Mouse (Mus musculus) lung, postnatal 0 days (tissue): ENCODE results near the gene Dok5.

Source experiments
- CTCF ChIP-seq: IDR thresholded peaks from 2 replicates; pipeline ENCODE4 v1.5.1; 2016; ENCODE audit warnings: antibody characterized with exemption, mild to moderate bottlenecking
- EP300 ChIP-seq: IDR thresholded peaks from 2 replicates; pipeline ENCODE4 v1.6.1; 2016; ENCODE audit warnings: antibody characterized with exemption, mild to moderate bottlenecking, control low read depth

DNA sequence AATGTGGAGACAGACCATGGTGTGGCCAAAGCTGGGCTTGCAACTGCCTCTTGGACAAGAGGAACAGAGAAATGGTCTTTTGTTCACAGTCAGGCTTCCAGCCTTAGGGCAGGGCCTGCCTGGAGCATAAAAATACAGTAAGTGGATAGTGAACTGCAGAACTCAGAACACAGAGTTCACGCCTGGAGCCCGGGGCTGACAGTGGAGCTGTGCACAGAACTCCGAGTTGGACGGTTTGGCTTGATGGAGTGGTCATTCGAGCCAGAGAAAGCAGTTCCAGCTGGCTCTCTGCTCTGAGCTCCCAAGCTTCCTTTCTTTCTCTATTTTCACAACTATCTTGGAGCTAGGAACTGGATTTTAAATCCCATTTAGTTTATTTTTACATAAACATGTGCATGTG lies 124.5 kb downstream of the Dok5 start:
- TF ChIP-seq CTCF (no peak), EP300 (no peak)
